Mouse (Mus musculus): Measurements from ENCODE around the gene Nutm1.
"Not testable (repeated sequence)": the region's sequence is repeated elsewhere in the genome, so short reads cannot be mapped to it uniquely, and the experiment has no call there.

Nutm1 gene

GRCm38 (mm10) chr2:112259241-112259962 is at the start of gene Nutm1:
Nutm1 (minus strand) TSS chr2:112259291.
- DNase-seq (ENCODE audit: low spot score in 2 of 2), result no peak

- DNase-seq (ENCODE audit: low spot score in 2 of 2), result no peak
Measured at GRCm38 (mm10) chr2:112308671-112309070, 49.6 kb upstream of the Nutm1 start.

GRCm38 (mm10) chr2:112298221-112298620 is 39.1 kb upstream of the Nutm1 start:
- DNase-seq (ENCODE audit: low spot score in 2 of 2), result no peak

- no peak for DNase-seq (ENCODE audit: low spot score in 2 of 2)
Measured at GRCm38 (mm10) chr2:112296211-112296610, 37.1 kb upstream of the Nutm1 start.

GRCm38 (mm10) chr2:112292823-112293222 is 33.7 kb upstream of the Nutm1 start:
- DNase-seq (ENCODE audit: low spot score in 2 of 2), result no peak

GRCm38 (mm10) chr2:112289507-112289906 is 30.4 kb upstream of the Nutm1 start:
- no peak for DNase-seq (ENCODE audit: low spot score in 2 of 2)

- DNase-seq (ENCODE audit: low spot score in 2 of 2), result no peak
Measured at GRCm38 (mm10) chr2:112287059-112287458, 28.0 kb upstream of the Nutm1 start.

GRCm38 (mm10) chr2:112286062-112286461 is 27.0 kb upstream of the Nutm1 start:
- DNase-seq (ENCODE audit: low spot score in 2 of 2), result not testable (repeated sequence)

GRCm38 (mm10) chr2:112285031-112285390 is 25.9 kb upstream of the Nutm1 start:
- DNase-seq (ENCODE audit: low spot score in 2 of 2), result no peak

- no peak for DNase-seq (ENCODE audit: low spot score in 2 of 2)
Measured at GRCm38 (mm10) chr2:112284363-112285030, 25.4 kb upstream of the Nutm1 start.

- no peak for DNase-seq (ENCODE audit: low spot score in 2 of 2)
Measured at GRCm38 (mm10) chr2:112282846-112283245, 23.8 kb upstream of the Nutm1 start.

- no peak for DNase-seq (ENCODE audit: low spot score in 2 of 2)
Measured at GRCm38 (mm10) chr2:112276870-112277269, 17.8 kb upstream of the Nutm1 start.

GRCm38 (mm10) chr2:112273474-112273873 is 14.4 kb upstream of the Nutm1 start:
- no peak for DNase-seq (ENCODE audit: low spot score in 2 of 2)

GRCm38 (mm10) chr2:112272909-112273308 is 13.8 kb upstream of the Nutm1 start:
- no peak for DNase-seq (ENCODE audit: low spot score in 2 of 2)

GRCm38 (mm10) chr2:112270011-112270410 is 10.9 kb upstream of the Nutm1 start:
- no peak for DNase-seq (ENCODE audit: low spot score in 2 of 2)

GRCm38 (mm10) chr2:112267547-112268269 is 8.6 kb upstream of the Nutm1 start:
- DNase-seq (ENCODE audit: low spot score in 2 of 2), result peak in 1 of 2 experiments; percentile 23

GRCm38 (mm10) chr2:112266780-112267179 is 7.7 kb upstream of the Nutm1 start:
- DNase-seq (ENCODE audit: low spot score in 2 of 2), result peak in 1 of 2 experiments; percentile 21

GRCm38 (mm10) chr2:112266242-112266592 is 7.1 kb upstream of the Nutm1 start, which contains the start of gene Gm21985:
Gm21985 (plus strand) TSS chr2:112266314.
- DNase-seq (ENCODE audit: low spot score in 2 of 2), result peak; percentile 53 to 66

- peak; percentile 86 to 92 for DNase-seq (ENCODE audit: low spot score in 2 of 2)
Measured at GRCm38 (mm10) chr2:112265448-112266241, 6.6 kb upstream of the Nutm1 start, which contains the start of gene Slc12a6. Slc12a6 (plus strand) TSS chr2:112265825.

- DNase-seq (ENCODE audit: low spot score in 2 of 2), result no peak
Measured at GRCm38 (mm10) chr2:112264364-112264763, 5.3 kb upstream of the Nutm1 start.

GRCm38 (mm10) chr2:112262779-112263295 is 3.7 kb upstream of the Nutm1 start:
- no peak for DNase-seq (ENCODE audit: low spot score in 2 of 2)

Data from natural killer cell, adult 2 months (primary cell).